Mouse (Mus musculus) embryonic stem cell, embryonic (primary cell): ENCODE results near the gene Cactin.

Experiments
- CTCF ChIA-PET, 4 experiments: fragments of 300-600 bp in 2 of 4; fragments of 350-600 bp in 2 of 4; sonication (Branson Sonifier 250); formaldehyde crosslinking; loops; one replicate each; lab custom pipeline; 2022; ENCODE audit warnings: inconsistent platforms in 2 of 4; lab: Charles Lee
- POLR2A ChIA-PET, 4 experiments: fragments of 300-600 bp in 2 of 4; fragments of 350-600 bp in 2 of 4; sonication (Branson Sonifier 250); formaldehyde crosslinking; loops; one replicate each; lab custom pipeline; 2022; ENCODE audit warnings: antibody characterized with exemption in 4 of 4, inconsistent platforms in 1 of 4; lab: Charles Lee

The Cactin gene

GRCm38 (mm10) chr10:81320550-81321347, at the start of gene Cactin:
Cactin (plus strand) TSS chr10:81321103.
- ChIA-PET CTCF (interaction anchor here (0.5 to 2.9 kb wide), 49 partner anchors 9 to 577 kb away, joined by 3 to 57 read pairs (median 4); partner anchors contain the start of genes Pip5k1c (in 3 of the 4), Hmg20b (in 2 of the 4), Tjp3 (in 2 of the 4) and Celf5 (in 1 of the 4)), POLR2A (interaction anchor here (0.5 to 3.3 kb wide), 144 partner anchors 9 to 1267 kb away, joined by 3 to 89 read pairs (median 5); partner anchors contain the start of genes Pip5k1c (in 4 of the 4), Fzr1 (in 3 of the 4), 4930404N11Rik (in 2 of the 4) and Atcay (in 2 of the 4))

DNA sequence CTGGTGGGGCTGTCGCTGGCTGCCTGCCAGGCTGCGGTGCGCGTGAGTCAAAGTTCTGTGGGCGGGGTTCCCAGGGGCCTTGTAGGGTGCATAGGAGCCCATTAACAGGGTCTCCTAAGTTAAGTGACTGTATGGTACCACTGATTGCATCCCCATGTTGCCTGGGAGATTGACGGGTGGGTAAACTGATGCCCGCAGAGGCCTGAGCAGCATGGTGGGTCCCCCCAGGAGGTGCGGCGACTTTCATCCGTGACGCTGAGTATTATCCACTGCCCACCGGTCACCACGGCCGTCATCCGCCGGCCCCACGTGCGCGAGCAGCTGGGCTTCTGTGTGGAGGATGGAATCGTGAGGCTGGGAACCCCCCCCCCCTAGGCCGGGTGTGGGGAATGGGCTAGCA, 48.5 kb upstream of the Cactin start:
- ChIA-PET POLR2A (no interaction called here), CTCF (interaction anchor here in 2 of 4 experiments (0.6 to 1.9 kb wide), 4 partner anchors 16 to 231 kb away, joined by 3 to 9 read pairs (median 5); partner anchors contain the start of gene Nfic (in 1 of the 2))

GRCm38 (mm10) chr10:81273842-81274241, 47.1 kb upstream of the Cactin start:
- ChIA-PET CTCF (interaction anchor here in 3 of 4 experiments (1.1 to 1.9 kb wide), 5 partner anchors 15 to 176 kb away, joined by 3 to 9 read pairs (median 3); no protein-coding TSS in a partner anchor), POLR2A (interaction anchor here in 2 of 4 experiments (1.0 to 1.9 kb wide), 4 partner anchors 10 to 24 kb away, joined by 3 to 7 read pairs (median 4); partner anchors contain the start of gene Pip5k1c (in 1 of the 2))

GRCm38 (mm10) chr10:81277676-81278075, 43.2 kb upstream of the Cactin start:
- ChIA-PET POLR2A (interaction anchor here in 3 of 4 experiments (0.8 to 3.3 kb wide), 15 partner anchors 10 to 948 kb away, joined by 3 to 39 read pairs (median 3); partner anchors contain the start of genes Apba3 (in 2 of the 3), Mrpl54 (in 2 of the 3), Eef2 (in 1 of the 3) and Pip5k1c (in 1 of the 3)), CTCF (interaction anchor here in 2 of 4 experiments (0.6 to 5.6 kb wide), 5 partner anchors 13 to 273 kb away, joined by 3 to 62 read pairs (median 3); partner anchors contain the start of genes Pip5k1c (in 2 of the 2) and Tjp3 (in 1 of the 2))

DNA sequence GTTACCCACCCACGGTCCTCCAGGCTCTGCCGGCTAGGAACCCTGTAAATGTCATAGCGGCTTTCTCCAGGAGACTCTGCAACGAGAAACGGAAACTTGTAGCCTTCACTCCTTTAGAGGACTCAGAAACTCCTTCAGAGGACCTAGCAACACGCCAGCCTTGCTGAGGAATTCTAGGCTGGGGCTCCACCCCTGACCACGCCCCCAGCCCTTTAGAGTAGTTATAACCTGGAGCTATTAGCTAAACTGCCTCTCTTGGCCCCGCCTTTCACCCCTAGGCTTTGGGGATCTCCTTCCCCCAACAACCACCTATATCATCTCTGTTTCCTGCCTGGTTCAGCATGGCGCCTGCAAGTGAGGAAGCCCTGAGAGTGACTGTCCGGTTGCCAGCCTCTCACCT, 41.4 kb upstream of the Cactin start:
- POLR2A ChIA-PET: interaction anchor here in 3 of 4 experiments (0.7 to 3.3 kb wide), 20 partner anchors 9 to 186 kb away, joined by 3 to 39 read pairs (median 4); partner anchors contain the start of genes Pip5k1c (in 3 of the 3), Apba3 (in 2 of the 3), Mrpl54 (in 2 of the 3) and Cactin (in 1 of the 3)
- CTCF ChIA-PET: interaction anchor here (0.5 to 5.6 kb wide), 17 partner anchors 9 to 563 kb away, joined by 3 to 62 read pairs (median 3); partner anchors contain the start of genes Tjp3 (in 3 of the 4) and Pip5k1c (in 1 of the 4)

DNA sequence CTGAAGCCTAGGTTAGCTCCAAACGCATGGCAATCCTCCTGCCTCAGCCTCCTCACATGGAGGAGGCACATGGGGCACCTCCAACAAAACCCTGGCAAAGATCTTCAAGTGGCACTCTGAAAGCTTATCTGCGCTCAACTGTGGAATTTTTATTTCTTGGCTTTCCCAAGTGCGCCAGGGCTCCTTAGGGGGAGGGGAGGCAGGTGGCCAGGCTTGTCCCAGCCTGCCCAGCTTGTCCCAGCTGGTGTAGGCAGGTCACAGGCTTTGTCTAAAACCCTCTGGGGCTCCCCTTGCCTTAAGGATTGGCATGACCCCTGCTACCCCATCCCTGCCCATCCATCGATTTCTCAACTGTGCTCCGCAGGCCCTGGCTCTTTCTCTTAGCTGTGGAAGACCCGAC, 36.7 kb upstream of the Cactin start:
- ChIA-PET CTCF (interaction anchor here in 3 of 4 experiments (0.8 to 3.4 kb wide), 7 partner anchors 8 to 43 kb away, joined by 3 to 20 read pairs (median 4); partner anchors contain the start of genes Pip5k1c (in 2 of the 3) and Cactin (in 1 of the 3)), POLR2A (interaction anchor here in 2 of 4 experiments (0.7 to 3.4 kb wide), 21 partner anchors 9 to 224 kb away, joined by 3 to 17 read pairs (median 3); partner anchors contain the start of genes Apba3 (in 2 of the 2), Mrpl54 (in 2 of the 2), Pip5k1c (in 2 of the 2) and Atcay (in 1 of the 2))

GRCm38 (mm10) chr10:81284719-81285118, 36.2 kb upstream of the Cactin start:
- CTCF ChIA-PET: interaction anchor here in 2 of 4 experiments (0.6 to 3.4 kb wide), 6 partner anchors 8 to 54 kb away, joined by 3 to 20 read pairs (median 5); partner anchors contain the start of genes Atcay (in 1 of the 2), Cactin (in 1 of the 2) and Pip5k1c (in 1 of the 2)

GRCm38 (mm10) chr10:81285694-81286450, 35.0 kb upstream of the Cactin start:
- CTCF ChIA-PET: interaction anchor here in 3 of 4 experiments (0.5 to 3.4 kb wide), 7 partner anchors 11 to 110 kb away, joined by 3 to 15 read pairs (median 4); no protein-coding TSS in a partner anchor
- POLR2A ChIA-PET: interaction anchor here in 2 of 4 experiments (0.9 to 3.4 kb wide), 13 partner anchors 10 to 356 kb away, joined by 3 to 15 read pairs (median 5); partner anchors contain the start of genes Cactin (in 2 of the 2), Apba3 (in 1 of the 2) and Mrpl54 (in 1 of the 2)

More at GRCm38 (mm10) chr10:81284719-81285118, 36.2 kb upstream of the Cactin start:
- POLR2A ChIA-PET: interaction anchor here in 3 of 4 experiments (0.7 to 3.4 kb wide), 17 partner anchors 8 to 354 kb away, joined by 3 to 17 read pairs (median 3); partner anchors contain the start of genes Apba3 (in 2 of the 3), Cactin (in 2 of the 3), Mrpl54 (in 2 of the 3) and Pip5k1c (in 1 of the 3)

GRCm38 (mm10) chr10:81286586-81286985, 34.3 kb upstream of the Cactin start:
- CTCF ChIA-PET: interaction anchor here in 3 of 4 experiments (1.0 to 3.4 kb wide), 5 partner anchors 10 to 47 kb away, joined by 3 to 12 read pairs (median 4); no protein-coding TSS in a partner anchor

DNA sequence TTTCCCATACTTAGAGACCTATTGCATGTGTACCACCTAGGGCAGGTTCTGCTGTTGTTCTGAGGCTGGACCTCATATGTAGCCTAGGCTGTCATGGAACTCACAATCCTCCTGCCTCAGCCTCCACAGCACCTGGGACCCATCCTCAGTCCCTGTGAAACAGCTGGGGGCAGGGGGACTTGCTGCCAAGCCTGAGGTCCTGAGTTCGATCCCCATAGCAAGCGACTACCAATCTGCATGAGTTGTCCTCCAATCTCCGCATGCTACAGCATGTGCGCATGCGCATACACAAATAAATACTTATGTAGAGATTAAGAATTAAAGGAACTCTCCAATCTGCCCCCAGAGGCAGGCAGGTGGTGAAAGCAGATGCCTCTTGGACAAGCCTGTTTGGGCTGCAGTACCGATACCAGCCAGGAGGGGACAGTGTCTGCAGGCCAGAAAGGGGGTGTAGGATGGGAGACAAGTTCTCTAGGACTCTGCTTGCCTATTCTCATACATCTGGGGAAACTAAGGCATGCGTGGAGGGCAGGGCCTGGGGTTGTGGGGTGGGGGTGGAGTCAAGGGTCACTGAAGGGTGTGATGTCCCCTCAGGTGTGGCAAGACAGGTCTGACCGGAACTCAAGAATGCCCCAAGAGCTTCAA, 33.3 kb upstream of the Cactin start:
- ChIA-PET CTCF (interaction anchor here (0.6 to 10.3 kb wide), 63 partner anchors 9 to 406 kb away, joined by 3 to 263 read pairs (median 5); partner anchors contain the start of genes Cactin (in 3 of the 4), Hmg20b (in 2 of the 4), Fzr1 (in 1 of the 4) and Gipc3 (in 1 of the 4)), POLR2A (interaction anchor here in 3 of 4 experiments (1.0 to 7.6 kb wide), 13 partner anchors 8 to 358 kb away, joined by 3 to 79 read pairs (median 4); partner anchors contain the start of genes Cactin (in 2 of the 3), Apba3 (in 1 of the 3), Dohh (in 1 of the 3) and Gadd45b (in 1 of the 3))

More at GRCm38 (mm10) chr10:81286586-81286985, 34.3 kb upstream of the Cactin start:
- POLR2A ChIA-PET: interaction anchor here in 2 of 4 experiments (1.2 to 3.4 kb wide), 7 partner anchors 10 to 94 kb away, joined by 4 to 10 read pairs (median 5); partner anchors contain the start of gene Cactin (in 1 of the 2)

DNA sequence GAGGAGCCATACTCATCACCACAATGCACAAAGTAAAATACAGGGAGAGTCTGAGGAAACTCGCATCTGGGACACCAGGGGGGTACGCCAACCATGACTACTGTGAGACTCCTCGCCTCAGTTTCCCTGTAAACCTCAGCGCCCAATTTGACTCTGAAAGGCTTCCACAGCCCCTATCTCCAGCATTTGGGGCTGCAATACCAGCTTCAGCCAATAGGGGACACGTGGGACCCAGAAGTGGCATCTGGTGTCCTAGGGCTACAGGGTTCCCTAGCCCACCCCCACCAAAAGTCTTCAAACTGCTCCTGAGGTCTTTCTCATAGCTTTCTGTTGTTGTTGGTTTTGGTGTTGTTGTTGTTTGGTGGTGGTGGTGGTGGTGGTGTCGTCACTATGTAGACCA, 32.3 kb upstream of the Cactin start:
- CTCF ChIA-PET: interaction anchor here (0.5 to 10.3 kb wide), 113 partner anchors 8 to 856 kb away, joined by 3 to 263 read pairs (median 5); partner anchors contain the start of genes Cactin (in 3 of the 4), Hmg20b (in 3 of the 4), Fzr1 (in 2 of the 4) and Apba3 (in 1 of the 4)
- POLR2A ChIA-PET: interaction anchor here in 3 of 4 experiments (0.6 to 7.6 kb wide), 41 partner anchors 8 to 698 kb away, joined by 3 to 79 read pairs (median 4); partner anchors contain the start of genes Cactin (in 2 of the 3), Dohh (in 2 of the 3), Gadd45b (in 2 of the 3) and Gm48551 (in 2 of the 3)

DNA sequence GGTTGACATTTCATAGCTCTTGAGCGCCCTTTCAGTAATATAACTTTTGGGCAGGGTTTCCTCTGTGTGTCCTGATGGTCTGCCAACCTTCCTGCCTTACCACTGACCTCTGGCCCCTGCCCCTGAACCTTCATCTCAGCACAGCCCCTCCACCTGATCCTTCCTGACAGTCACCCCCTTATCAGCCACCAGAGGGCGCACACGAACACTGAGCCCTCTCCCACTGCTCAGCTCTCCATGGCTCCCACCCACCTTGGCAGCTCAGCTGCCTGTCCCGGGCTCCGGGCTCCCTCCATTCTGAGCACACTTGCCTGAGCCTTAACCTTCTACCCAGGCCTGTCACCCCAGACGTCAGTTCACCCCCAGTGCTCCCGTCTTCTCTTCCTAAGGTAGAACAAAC, 31.6 kb upstream of the Cactin start:
- ChIA-PET CTCF (interaction anchor here (0.6 to 10.3 kb wide), 84 partner anchors 8 to 1138 kb away, joined by 3 to 263 read pairs (median 5); partner anchors contain the start of genes Hmg20b (in 3 of the 4), Cactin (in 2 of the 4), Apba3 (in 1 of the 4) and Celf5 (in 1 of the 4)), POLR2A (interaction anchor here (0.6 to 7.6 kb wide), 43 partner anchors 9 to 699 kb away, joined by 3 to 79 read pairs (median 4); partner anchors contain the start of genes Cactin (in 3 of the 4), Dohh (in 2 of the 4), Fzr1 (in 2 of the 4) and Gadd45b (in 2 of the 4))

DNA sequence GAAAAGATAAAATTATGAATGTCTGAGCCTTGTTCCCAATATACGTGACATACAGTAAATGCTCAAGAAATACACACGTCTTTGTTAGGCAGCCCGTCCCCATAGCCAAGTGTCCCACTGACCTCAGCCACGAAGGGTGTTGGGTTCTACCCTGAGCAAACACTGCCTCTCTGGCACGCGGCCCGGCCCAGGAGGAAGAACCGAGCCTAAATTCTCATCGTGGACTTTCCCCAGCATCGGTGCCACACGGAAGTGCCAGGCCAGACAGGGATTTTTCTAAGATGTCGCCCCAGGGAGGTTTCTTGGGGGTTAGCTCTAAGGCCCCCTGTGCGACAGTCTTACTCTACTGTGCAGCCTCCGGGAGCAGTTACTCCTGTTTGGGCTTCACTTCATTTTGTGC, 31.1 kb upstream of the Cactin start:
- POLR2A ChIA-PET: interaction anchor here in 3 of 4 experiments (0.6 to 8.2 kb wide), 29 partner anchors 9 to 361 kb away, joined by 3 to 85 read pairs (median 4); partner anchors contain the start of genes Cactin (in 3 of the 3), Apba3 (in 2 of the 3), Mrpl54 (in 2 of the 3) and Aes (in 1 of the 3)

More for the DNA sequence above, 31.1 kb upstream of the Cactin start:
- CTCF ChIA-PET: interaction anchor here (0.6 to 10.3 kb wide), 70 partner anchors 8 to 1139 kb away, joined by 3 to 263 read pairs (median 6); partner anchors contain the start of genes Cactin (in 2 of the 4), Diras1 (in 1 of the 4), Fzr1 (in 1 of the 4) and Gipc3 (in 1 of the 4)
